Comparison of ENCODE assay signal across 8 mouse cellular contexts in genomic region chr11:82950736-82951481, GRCm38 (mm10). TPM values are rescaled to one million over a fixed set of nuclear protein-coding genes. Genes with fewer than 3 reads are reported as not detected.
DNase-seq lines count a peak whose midpoint lies in the region; ATAC-seq and TF ChIP-seq lines count a peak whose summit lies in the region.

TSS of gene Slfn5 (plus strand) at chr11:82951349.

- H3K4me3 ChIP-seq in E14TG2a.4 (replicated peaks; ENCODE audit: low read length), result peak within 1 kb of the TSS; percentile 71
- peak within 1 kb of the TSS; percentile 58 for H3K4me3 ChIP-seq in bone marrow macrophage, adult 2 months (ENCODE audit: insufficient read depth, low read length)
- peak within 1 kb of the TSS; percentile 48 for H3K4me3 ChIP-seq in heart, embryonic 10.5 days
- H3K4me3 ChIP-seq in kidney, adult 2 months (ENCODE audit: insufficient read depth, low read depth, low read length), result peak within 1 kb of the TSS; percentile 64
- H3K4me3 ChIP-seq in lung, postnatal 0 days (ENCODE audit: low read depth, low read length), result peak within 1 kb of the TSS; percentile 50

- H3K4me1 ChIP-seq in E14TG2a.4 (replicated peaks; ENCODE audit: low read depth, low read length), result peaks cover 59% of the 10 kb centered on the region
- peaks cover 17% of the 10 kb centered on the region for H3K4me1 ChIP-seq in bone marrow macrophage, adult 2 months (ENCODE audit: control insufficient read depth, insufficient read depth, low read length)
- H3K4me1 ChIP-seq in heart, embryonic 10.5 days, result peaks cover 17% of the 10 kb centered on the region
- no peaks in the 10 kb centered on the region for H3K4me1 ChIP-seq in kidney, adult 2 months (ENCODE audit: control insufficient read depth, insufficient read depth, low read length)
- no peaks in the 10 kb centered on the region for H3K4me1 ChIP-seq in lung, postnatal 0 days (ENCODE audit: insufficient read depth, low read depth, low read length)

- peak; percentile 79 for ATAC-seq in lung, postnatal 0 days

- peak within 1 kb of the TSS; percentile 66 for H3K27ac ChIP-seq in bone marrow macrophage, adult 2 months (ENCODE audit: insufficient read depth, low read depth, low read length)
- H3K27ac ChIP-seq in heart, embryonic 10.5 days, result no peak within 1 kb of the TSS
- peak within 1 kb of the TSS; percentile 98 for H3K27ac ChIP-seq in kidney, adult 2 months (ENCODE audit: insufficient read depth, low read depth, low read length)
- peak within 1 kb of the TSS; percentile 86 for H3K27ac ChIP-seq in lung, postnatal 0 days (ENCODE audit: low read length)

- H3K36me3 ChIP-seq in E14TG2a.4 (ENCODE audit: insufficient read depth, low read length), result no peaks in the 10 kb centered on the region
- H3K36me3 ChIP-seq in heart, embryonic 10.5 days, result no peaks in the 10 kb centered on the region
- no peaks in the 10 kb centered on the region for H3K36me3 ChIP-seq in kidney, adult 2 months (ENCODE audit: control insufficient read depth, insufficient read depth, low read length)
- no peaks in the 10 kb centered on the region for H3K36me3 ChIP-seq in lung, postnatal 0 days (ENCODE audit: insufficient read depth, low read length)

- H3K9ac ChIP-seq in lung, postnatal 0 days (replicated peaks; ENCODE audit: low read depth), result peak within 1 kb of the TSS; percentile 56

- H3K27me3 ChIP-seq in E14TG2a.4 (ENCODE audit: insufficient read depth, low read length), result peaks cover 58% of the 10 kb centered on the region
- H3K27me3 ChIP-seq in heart, embryonic 10.5 days (ENCODE audit: insufficient read depth, poor library complexity, severe bottlenecking), result peaks cover 54% of the 10 kb centered on the region
- H3K27me3 ChIP-seq in kidney, adult 2 months (replicated peaks; ENCODE audit: control insufficient read depth, insufficient read depth, low read length), result no peaks in the 10 kb centered on the region
- no peaks in the 10 kb centered on the region; the same call in 1 of the 2 replicates for H3K27me3 ChIP-seq in lung, postnatal 0 days (replicated peaks; ENCODE audit: insufficient read depth, low read length)

- no peaks in the 10 kb centered on the region for H3K9me3 ChIP-seq in E14TG2a.4 (ENCODE audit: low read length)
- no peaks in the 10 kb centered on the region for H3K9me3 ChIP-seq in heart, embryonic 10.5 days
- H3K9me3 ChIP-seq in lung, postnatal 0 days (ENCODE audit: low read length), result no peaks in the 10 kb centered on the region

- no peak for DNase-seq in heart, embryonic 10.5 days (ENCODE audit: low spot score)
- peak; percentile 87 for DNase-seq in kidney, adult 2 months
- peak; percentile 58 for DNase-seq in lung, postnatal 0 days (ENCODE audit: low spot score)
- DNase-seq in urinary bladder, postnatal 14 days (ENCODE audit: low spot score), result peak; percentile 62
- DNase-seq in layer of hippocampus, postnatal 25 days (ENCODE audit: extremely low spot score in 1 of 2, low spot score in 1 of 2), result no peak
- DNase-seq in layer of hippocampus, adult 8-10 months (ENCODE audit: low spot score in 2 of 2), result no peak

- WGBS in heart, embryonic 10.5 days, result 8% methylated on average over 10 of the region's 10 CpGs
- WGBS in kidney, adult 2 months, result 10% methylated on average over 10 of the region's 10 CpGs
- WGBS in lung, postnatal 0 days, result 5% methylated on average over 10 of the region's 10 CpGs

- no peak; the same call in 1 of the 2 replicates for TF ChIP-seq EP300 in lung, postnatal 0 days (IDR thresholded peaks at IDR 0.05)

- TF ChIP-seq CTCF in E14TG2a.4 (conservative IDR thresholded peaks at IDR 0.05; ENCODE audit: low read length), result no peak
- TF ChIP-seq CTCF in bone marrow macrophage, adult 2 months (IDR thresholded peaks at IDR 0.05; ENCODE audit: low read depth, low read length), result no peak
- TF ChIP-seq CTCF in kidney, adult 2 months (conservative IDR thresholded peaks at IDR 0.05; ENCODE audit: insufficient read depth, insufficient read length, low read depth, low read length), result no peak
- TF ChIP-seq CTCF in lung, postnatal 0 days (IDR thresholded peaks at IDR 0.05), result no peak

- TF ChIP-seq POLR2A in bone marrow macrophage, adult 2 months (IDR thresholded peaks at IDR 0.05; ENCODE audit: borderline replicate concordance, low read depth, low read length), result no peak
- no peak for TF ChIP-seq POLR2A in kidney, adult 2 months (IDR thresholded peaks at IDR 0.05; ENCODE audit: low read depth, low read length)

- H3K4me2 ChIP-seq in lung, postnatal 0 days (replicated peaks; ENCODE audit: low read depth, low read length), result peak within 1 kb of the TSS; percentile 45

RNA-seq across cellular contexts. Expression of gene Slfn5, which starts in this region (rescaled TPM):
- polyA plus RNA-seq in bone marrow macrophage, adult 2 months (2012; ENCODE audit: insufficient read depth, insufficient read length, missing spikeins), result 97.8 and 116 TPM in 2 replicates
- 0.35 and 0.86 TPM in 2 replicates for polyA plus RNA-seq in heart, embryonic 10.5 days (2016; fragmentation: Nextera tagmentation; extraction: Ambion mirVana)
- polyA plus RNA-seq in kidney, adult 2 months (2012; rRNA removed), result 14.1 and 21.4 TPM in 2 replicates
- 25.8 and 29.9 TPM in 2 replicates for polyA plus RNA-seq in lung, postnatal 0 days (2015; fragmentation: Nextera tagmentation; extraction: Ambion mirVana)
- total RNA-seq in layer of hippocampus, postnatal 25 days (2021), result 1 to 10 TPM; 3.0 to 3.4 TPM
- 1 to 10 TPM; 4.1 to 6.8 (median 5.0) TPM for total RNA-seq in layer of hippocampus, adult 8-10 months (2022)

Comparison
In these comparisons a context has a peak if more than half of its experiments do, and no peak if none do; other contexts are left out.
1. DNase-seq: peak in kidney, adult 2 months (single experiment), lung, postnatal 0 days (single experiment) and urinary bladder, postnatal 14 days (single experiment); none in heart, embryonic 10.5 days (single experiment), layer of hippocampus, postnatal 25 days (0 of 2) and layer of hippocampus, adult 8-10 months (0 of 2).
2. Peak in every context shown above with its lines, with median percentiles within 50 percentile points of each other: H3K4me3 ChIP-seq.